Mouse (Mus musculus): Measurements from ENCODE around the gene Cd300lf. TPM values are rescaled to one million over a fixed set of nuclear protein-coding genes. Genes with fewer than 3 reads are reported as not detected.

Cd300lf gene
- polyA plus RNA-seq, 1 experiment, result not detected

- Histone ChIP-seq H3K36me3 (ENCODE audit: control insufficient read depth, insufficient read depth) (no peaks in the 10 kb centered on the region), H3K27me3 (ENCODE audit: control insufficient read depth, insufficient read depth, insufficient read length) (peaks cover 4% of the 10 kb centered on the region), H3K79me2 (ENCODE audit: control insufficient read depth, insufficient read depth) (no peaks in the 10 kb centered on the region), H3K4me3 (ENCODE audit: insufficient read depth, poor library complexity, severe bottlenecking) (no peak overlapping the region), H3K79me3 (ENCODE audit: low read depth) (no peaks in the 10 kb centered on the region), H3ac (ENCODE audit: control insufficient read depth, insufficient read length, low read depth) (no peak overlapping the region)
- TF ChIP-seq USF1 (IDR thresholded peaks at IDR 0.05; ENCODE audit: low read depth) (no peak), MAX (IDR thresholded peaks at IDR 0.05) (no peak), FOSL1 (IDR thresholded peaks at IDR 0.05; ENCODE audit: insufficient read depth, low read length, poor library complexity, severe bottlenecking) (no peak), MYOG (IDR thresholded peaks at IDR 0.05; ENCODE audit: control insufficient read depth, extremely low read depth, insufficient read length) (no peak), MYOD1 (IDR thresholded peaks at IDR 0.05; ENCODE audit: control insufficient read depth, insufficient read length, low read depth) (no peak)
Measured at GRCm38 (mm10) chr11:115103470-115104413, 30.1 kb downstream of the Cd300lf start.

- Histone ChIP-seq H3K36me3 (ENCODE audit: control insufficient read depth, insufficient read depth) (no peaks in the 10 kb centered on the region), H3ac (ENCODE audit: control insufficient read depth, insufficient read length, low read depth) (no peak overlapping the region), H3K79me2 (ENCODE audit: control insufficient read depth, insufficient read depth) (no peaks in the 10 kb centered on the region), H3K79me3 (ENCODE audit: low read depth) (no peaks in the 10 kb centered on the region), H3K4me3 (ENCODE audit: insufficient read depth, poor library complexity, severe bottlenecking) (no peak overlapping the region), H3K27me3 (ENCODE audit: control insufficient read depth, insufficient read depth, insufficient read length) (peaks cover 2% of the 10 kb centered on the region)
- no peak for TF ChIP-seq CEBPB (IDR thresholded peaks at IDR 0.05; ENCODE audit: low read depth)
- no peak for TF ChIP-seq MYOG (IDR thresholded peaks at IDR 0.05; ENCODE audit: control insufficient read depth, extremely low read depth, insufficient read length)
- no peak for TF ChIP-seq FOSL1 (IDR thresholded peaks at IDR 0.05; ENCODE audit: insufficient read depth, low read length, poor library complexity, severe bottlenecking)
- TF ChIP-seq CTCF (IDR thresholded peaks at IDR 0.05; ENCODE audit: control insufficient read depth, insufficient read depth, insufficient read length), result no peak
- TF ChIP-seq MAX (IDR thresholded peaks at IDR 0.05), result no peak
- no peak for TF ChIP-seq MYOD1 (IDR thresholded peaks at IDR 0.05; ENCODE audit: control insufficient read depth, insufficient read length, low read depth)
- TF ChIP-seq USF1 (IDR thresholded peaks at IDR 0.05; ENCODE audit: low read depth), result no peak
Measured at GRCm38 (mm10) chr11:115102116-115102515, 31.7 kb downstream of the Cd300lf start.

- H3K27me3 ChIP-seq (ENCODE audit: control insufficient read depth, insufficient read depth, insufficient read length), result no peaks in the 10 kb centered on the region
- H3ac ChIP-seq (ENCODE audit: control insufficient read depth, insufficient read length, low read depth), result no peak overlapping the region
- H3K36me3 ChIP-seq (ENCODE audit: control insufficient read depth, insufficient read depth), result no peaks in the 10 kb centered on the region
- TF ChIP-seq MYOG (IDR thresholded peaks at IDR 0.05; ENCODE audit: control insufficient read depth, extremely low read depth, insufficient read length) (no peak), FOSL1 (IDR thresholded peaks at IDR 0.05; ENCODE audit: insufficient read depth, low read length, poor library complexity, severe bottlenecking) (no peak), CEBPB (IDR thresholded peaks at IDR 0.05; ENCODE audit: low read depth) (no peak)
- H3K4me3 ChIP-seq (ENCODE audit: insufficient read depth, poor library complexity, severe bottlenecking), result no peak overlapping the region
- no peaks in the 10 kb centered on the region for H3K79me2 ChIP-seq (ENCODE audit: control insufficient read depth, insufficient read depth)
- no peaks in the 10 kb centered on the region for H3K79me3 ChIP-seq (ENCODE audit: low read depth)
Measured at GRCm38 (mm10) chr11:115101615-115102051, 32.2 kb downstream of the Cd300lf start.

GRCm38 (mm10) chr11:115100741-115101140 is 33.1 kb downstream of the Cd300lf start:
- H3ac ChIP-seq (ENCODE audit: control insufficient read depth, insufficient read length, low read depth), result no peak overlapping the region
- no peaks in the 10 kb centered on the region for H3K79me3 ChIP-seq (ENCODE audit: low read depth)
- H3K79me2 ChIP-seq (ENCODE audit: control insufficient read depth, insufficient read depth), result no peaks in the 10 kb centered on the region
- no peak overlapping the region for H3K4me3 ChIP-seq (ENCODE audit: insufficient read depth, poor library complexity, severe bottlenecking)
- TF ChIP-seq CEBPB (IDR thresholded peaks at IDR 0.05; ENCODE audit: low read depth) (no peak), MYOD1 (IDR thresholded peaks at IDR 0.05; ENCODE audit: control insufficient read depth, insufficient read length, low read depth) (no peak), MYOG (IDR thresholded peaks at IDR 0.05; ENCODE audit: control insufficient read depth, extremely low read depth, insufficient read length) (no peak), CTCF (IDR thresholded peaks at IDR 0.05; ENCODE audit: control insufficient read depth, insufficient read depth, insufficient read length) (no peak)
- no peaks in the 10 kb centered on the region for H3K36me3 ChIP-seq (ENCODE audit: control insufficient read depth, insufficient read depth)
- no peaks in the 10 kb centered on the region for H3K27me3 ChIP-seq (ENCODE audit: control insufficient read depth, insufficient read depth, insufficient read length)

GRCm38 (mm10) chr11:115100032-115100621 is 33.7 kb downstream of the Cd300lf start:
- no peaks in the 10 kb centered on the region for H3K36me3 ChIP-seq (ENCODE audit: control insufficient read depth, insufficient read depth)
- H3K4me3 ChIP-seq (ENCODE audit: insufficient read depth, poor library complexity, severe bottlenecking), result no peak overlapping the region
- H3K27me3 ChIP-seq (ENCODE audit: control insufficient read depth, insufficient read depth, insufficient read length), result no peaks in the 10 kb centered on the region
- no peaks in the 10 kb centered on the region for H3K79me2 ChIP-seq (ENCODE audit: control insufficient read depth, insufficient read depth)
- TF ChIP-seq USF1 (IDR thresholded peaks at IDR 0.05; ENCODE audit: low read depth), result no peak
- TF ChIP-seq CTCF (IDR thresholded peaks at IDR 0.05; ENCODE audit: control insufficient read depth, insufficient read depth, insufficient read length), result no peak
- no peak for TF ChIP-seq FOSL1 (IDR thresholded peaks at IDR 0.05; ENCODE audit: insufficient read depth, low read length, poor library complexity, severe bottlenecking)
- TF ChIP-seq MYOG (IDR thresholded peaks at IDR 0.05; ENCODE audit: control insufficient read depth, extremely low read depth, insufficient read length), result no peak
- no peak for TF ChIP-seq MAX (IDR thresholded peaks at IDR 0.05)
- TF ChIP-seq CEBPB (IDR thresholded peaks at IDR 0.05; ENCODE audit: low read depth), result no peak
- TF ChIP-seq MYOD1 (IDR thresholded peaks at IDR 0.05; ENCODE audit: control insufficient read depth, insufficient read length, low read depth), result no peak
- no peak overlapping the region for H3ac ChIP-seq (ENCODE audit: control insufficient read depth, insufficient read length, low read depth)
- H3K79me3 ChIP-seq (ENCODE audit: low read depth), result no peaks in the 10 kb centered on the region
